Mouse (Mus musculus) liver, adult 2 months (tissue): ENCODE results near the gene Acpp.

Experiments
- CTCF ChIP-seq: fragments of 200-500 bp; IDR thresholded peaks from 2 replicates; pipeline ENCODE4 v1.5.1; 2011; ENCODE audit warnings: low read depth, low read length, control low read depth
- POLR2A ChIP-seq: fragments of 200-500 bp; IDR thresholded peaks from 2 replicates; pipeline ENCODE4 v1.6.1; 2011; ENCODE audit warnings: low read length, control low read depth; ENCODE audit not compliant: insufficient read depth; ENCODE audit errors: extremely low read depth

GRCm38 (mm10) chr9:104375573-104375972, 38.0 kb upstream of the Acpp start:
- TF ChIP-seq CTCF, result no peak
- TF ChIP-seq POLR2A, result no peak
